Mouse (Mus musculus): Measurements from ENCODE around the gene Abcc5. TPM values are rescaled to one million over a fixed set of nuclear protein-coding genes. Genes with fewer than 3 reads are reported as not detected.

Abcc5 gene
- total RNA-seq, 2 experiments from 2014 or later: 29.2 to 81.0 TPM

DNA sequence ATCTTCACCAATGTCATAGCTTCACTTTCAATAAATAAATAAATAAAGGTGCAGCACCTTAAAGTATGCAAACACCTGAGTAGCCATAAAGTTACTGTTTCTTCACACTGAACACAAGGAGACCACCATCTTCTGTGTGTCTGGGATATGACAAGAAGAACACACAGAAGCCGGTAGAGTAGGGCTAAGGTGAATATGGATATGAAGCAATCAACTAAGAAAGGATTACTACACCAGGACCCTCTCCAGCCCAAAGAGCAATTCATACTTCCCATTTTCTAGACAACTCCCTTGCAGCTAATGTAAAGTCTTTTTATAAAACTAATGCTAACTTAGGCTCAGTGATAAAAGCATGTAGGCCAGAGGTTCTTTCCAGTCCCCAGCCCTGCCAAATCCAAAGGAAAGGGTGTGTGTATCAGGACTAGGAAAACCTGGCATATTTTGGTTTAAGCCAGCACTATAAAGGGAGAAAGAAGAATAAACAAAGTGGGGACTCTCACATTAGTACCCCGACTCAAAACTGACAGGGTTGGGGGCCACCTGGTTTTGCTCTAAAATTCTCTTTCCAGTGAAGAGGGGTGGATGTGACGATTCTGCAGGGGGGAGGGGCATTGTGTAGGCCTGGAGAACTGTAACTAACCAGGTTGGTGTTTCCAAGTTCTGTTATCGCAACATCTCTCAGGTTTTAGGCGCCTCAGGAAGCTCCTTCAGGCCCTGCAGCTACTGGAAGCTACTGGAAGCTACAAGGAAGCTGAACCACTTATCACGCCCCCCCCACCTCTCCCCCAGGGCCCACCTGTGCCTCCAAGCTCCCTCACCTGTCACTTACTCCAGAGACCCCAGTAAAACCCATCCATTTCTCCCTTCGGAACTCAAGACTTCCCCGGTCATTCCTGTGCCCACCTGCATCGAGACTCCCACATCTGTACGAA is 1.2 kb downstream of the Abcc5 start:
- ATAC-seq (replicated peaks; ENCODE audit: low FRiP score, low TSS enrichment, poor library complexity, severe bottlenecking): no peak

DNA sequence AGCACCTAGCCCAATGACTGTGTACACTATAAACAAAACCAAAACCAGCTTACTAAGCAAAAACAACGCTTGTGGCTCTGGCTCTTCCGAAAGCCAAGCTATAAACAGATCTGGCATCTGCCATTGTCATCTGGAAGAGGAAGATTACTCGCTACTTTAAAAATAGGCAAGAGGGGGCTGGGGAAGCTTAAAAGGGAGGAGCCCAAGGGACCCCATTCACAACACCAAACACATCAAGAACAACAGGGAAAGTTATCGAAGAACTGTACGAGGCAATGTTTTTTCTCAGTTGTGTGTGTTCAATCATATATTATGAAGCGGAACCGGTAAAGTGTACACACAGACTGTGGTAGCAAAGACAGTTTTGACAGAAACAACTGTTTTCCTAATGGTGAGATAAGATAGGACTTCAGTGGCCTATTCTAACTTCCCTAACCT is 1.9 kb downstream of the Abcc5 start:
- ATAC-seq (replicated peaks; ENCODE audit: low FRiP score, low TSS enrichment, poor library complexity, severe bottlenecking): peak; percentile 55

DNA sequence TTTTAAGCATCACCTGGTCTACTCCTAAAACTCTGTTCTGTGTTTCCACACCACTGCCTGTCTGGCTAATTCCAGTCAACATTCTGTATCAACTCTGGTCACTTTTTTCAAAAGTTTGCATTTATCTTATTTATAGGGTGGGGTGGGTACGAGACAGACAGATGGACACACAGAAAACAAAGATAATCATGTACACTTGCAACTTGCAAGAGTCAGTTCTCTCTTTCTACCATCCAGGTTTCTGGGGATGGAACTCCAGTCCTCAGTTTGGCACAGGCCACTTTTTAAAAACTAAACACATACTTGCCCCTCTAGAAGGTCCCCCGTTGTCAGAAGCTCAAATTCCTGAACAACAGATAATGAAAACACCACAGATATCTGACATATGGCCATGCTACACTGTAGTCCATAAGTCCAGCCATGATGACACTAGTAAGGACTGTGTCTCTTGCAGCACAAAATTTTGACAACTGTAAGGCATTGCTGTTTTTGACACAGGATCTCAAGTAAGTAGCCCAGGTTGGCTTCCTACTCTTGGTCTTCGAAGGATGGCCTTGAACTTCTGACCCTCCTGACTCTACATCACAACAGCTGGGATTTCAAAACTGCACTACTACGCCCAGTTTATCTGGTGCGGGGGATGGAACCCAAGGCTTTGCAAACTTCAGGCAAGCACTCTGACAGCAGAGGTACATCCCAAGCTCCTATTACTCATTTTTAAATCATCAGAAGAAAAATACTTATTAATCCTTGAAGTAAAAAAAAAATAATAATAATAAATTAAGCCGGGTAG is 3.1 kb downstream of the Abcc5 start:
- 0 out of 2 replicates have a peak, but pooled peaks have one; percentile 9 for ATAC-seq (replicated peaks; ENCODE audit: low FRiP score, low TSS enrichment, poor library complexity, severe bottlenecking)

DNA sequence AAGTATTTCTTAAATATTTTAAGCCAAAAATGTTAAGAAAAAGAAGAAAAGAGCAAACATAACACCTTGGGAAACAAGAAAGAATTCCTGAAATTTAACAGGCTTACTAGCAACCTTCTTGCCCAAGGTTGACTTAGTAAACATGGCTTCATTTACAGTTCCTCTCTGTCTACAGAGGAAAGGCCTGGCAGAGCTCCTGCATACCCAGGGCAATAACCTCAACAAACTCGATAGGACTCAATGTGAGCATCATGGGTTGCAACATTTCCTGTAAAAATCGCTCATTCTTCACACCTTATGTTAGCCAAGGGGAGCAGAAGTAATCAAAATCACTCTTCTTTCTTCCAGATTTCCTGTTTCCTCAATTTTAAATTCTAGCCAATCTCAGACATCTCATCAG is 8.1 kb downstream of the Abcc5 start:
- ATAC-seq (replicated peaks; ENCODE audit: low FRiP score, low TSS enrichment, poor library complexity, severe bottlenecking): no peak

DNA sequence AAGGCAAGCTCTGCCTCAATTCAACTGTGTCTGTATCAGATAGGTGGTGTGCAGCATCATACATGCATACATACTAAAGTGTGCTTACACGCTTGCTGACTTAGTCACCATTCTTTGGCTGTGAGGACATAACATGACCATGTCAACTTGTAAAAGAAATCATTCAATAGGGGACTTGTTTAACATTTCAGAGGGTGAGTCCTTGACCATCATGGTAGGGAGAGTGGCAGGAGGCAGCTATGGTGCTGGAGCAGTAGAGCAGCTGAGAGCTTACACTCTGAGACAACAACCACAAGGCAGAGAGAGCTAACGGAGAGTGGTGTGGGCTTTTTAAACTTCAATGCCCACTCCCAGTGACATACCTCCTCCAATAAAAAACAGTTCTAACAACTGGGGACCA is 9.9 kb downstream of the Abcc5 start:
- no peak for ATAC-seq (replicated peaks; ENCODE audit: low FRiP score, low TSS enrichment, poor library complexity, severe bottlenecking)

DNA sequence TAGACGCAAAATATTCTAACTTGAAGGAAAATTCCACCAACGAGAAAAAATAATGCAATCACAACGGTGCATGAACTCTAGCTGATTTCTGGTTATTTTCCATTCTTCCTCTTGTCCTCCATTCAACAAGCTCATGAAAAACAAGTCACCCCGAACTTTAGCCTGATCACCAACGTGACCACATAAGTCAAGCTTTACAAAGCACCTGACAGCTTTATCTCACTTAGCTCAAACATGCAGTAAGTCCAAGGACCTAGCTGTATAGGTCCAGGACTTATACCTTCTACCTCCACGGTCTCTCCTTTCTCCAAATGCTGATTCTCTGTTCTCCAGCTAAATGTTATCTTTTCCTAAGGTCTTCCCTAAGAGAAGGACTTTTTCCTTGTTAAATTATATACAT is 10.4 kb downstream of the Abcc5 start:
- no peak for ATAC-seq (replicated peaks; ENCODE audit: low FRiP score, low TSS enrichment, poor library complexity, severe bottlenecking)

DNA sequence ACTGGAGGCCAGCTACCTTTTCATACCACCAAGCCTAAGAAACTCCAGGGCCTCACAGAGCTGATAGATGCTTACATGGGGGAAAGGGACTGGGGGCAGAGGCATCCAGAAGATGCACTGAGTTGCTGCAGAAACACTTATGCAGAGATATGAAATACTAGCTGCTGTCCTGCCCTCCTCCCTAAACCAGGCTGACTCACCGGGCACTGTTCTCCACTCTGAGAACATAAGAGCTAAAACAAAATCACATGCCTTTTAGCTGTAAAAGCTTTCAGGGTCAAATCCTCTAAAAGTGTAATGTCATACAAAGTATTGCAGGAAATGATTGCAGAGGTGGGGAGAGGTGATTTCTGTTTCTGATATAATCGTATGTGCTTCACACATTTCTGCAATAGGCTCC is 11.0 kb downstream of the Abcc5 start:
- ATAC-seq (replicated peaks; ENCODE audit: low FRiP score, low TSS enrichment, poor library complexity, severe bottlenecking): no peak

DNA sequence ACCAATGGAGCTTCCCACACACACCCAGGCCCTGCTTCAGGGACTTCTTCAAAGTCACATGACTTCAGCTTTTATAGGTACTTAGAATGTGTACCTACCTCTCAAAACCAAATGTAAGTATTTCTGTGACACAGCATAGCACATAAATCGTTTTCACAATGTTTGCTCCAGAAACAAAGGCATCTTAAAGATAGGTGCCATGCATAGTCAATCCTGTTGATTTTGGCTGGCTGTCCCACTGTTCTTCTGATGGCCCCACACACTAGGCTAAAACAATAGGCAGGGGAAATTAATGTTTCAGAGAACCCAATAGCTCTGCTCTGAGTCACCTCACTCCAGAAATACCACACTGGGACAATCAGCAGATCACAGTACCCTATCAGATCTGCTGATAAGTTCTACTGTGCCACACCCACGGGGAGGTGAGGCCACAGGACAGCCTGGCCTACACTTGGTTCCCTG is 12.3 kb downstream of the Abcc5 start:
- ATAC-seq (replicated peaks; ENCODE audit: low FRiP score, low TSS enrichment, poor library complexity, severe bottlenecking): no peak

DNA sequence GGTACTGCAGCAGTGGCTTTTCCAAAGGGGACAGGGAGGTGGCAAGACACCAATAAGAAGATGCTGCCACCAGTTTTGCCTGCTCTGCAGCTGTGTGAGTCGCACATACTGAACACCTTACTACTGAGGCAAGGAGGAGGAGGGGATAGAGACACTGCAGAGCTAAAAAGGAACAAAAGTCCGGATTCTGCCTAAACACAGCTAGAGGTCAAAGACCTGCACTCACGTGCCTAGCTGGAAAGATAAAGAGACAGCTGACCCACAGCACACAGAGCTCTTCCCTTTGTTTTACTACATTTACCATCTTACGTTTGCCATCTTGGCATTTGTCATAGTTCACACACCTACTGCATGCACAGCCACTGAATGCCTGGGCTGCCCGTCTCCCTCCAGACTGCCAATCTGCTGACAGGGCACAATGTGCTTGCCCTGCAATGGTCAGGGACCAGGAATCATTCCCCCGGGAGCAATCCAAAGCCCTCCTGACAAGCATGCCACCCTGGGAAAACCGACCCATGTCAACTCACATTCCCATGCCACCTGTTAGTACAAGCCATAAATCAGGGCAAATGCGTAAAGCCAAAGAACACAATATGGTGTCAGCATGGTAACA is 14.1 kb downstream of the Abcc5 start:
- no peak for ATAC-seq (replicated peaks; ENCODE audit: low FRiP score, low TSS enrichment, poor library complexity, severe bottlenecking)

DNA sequence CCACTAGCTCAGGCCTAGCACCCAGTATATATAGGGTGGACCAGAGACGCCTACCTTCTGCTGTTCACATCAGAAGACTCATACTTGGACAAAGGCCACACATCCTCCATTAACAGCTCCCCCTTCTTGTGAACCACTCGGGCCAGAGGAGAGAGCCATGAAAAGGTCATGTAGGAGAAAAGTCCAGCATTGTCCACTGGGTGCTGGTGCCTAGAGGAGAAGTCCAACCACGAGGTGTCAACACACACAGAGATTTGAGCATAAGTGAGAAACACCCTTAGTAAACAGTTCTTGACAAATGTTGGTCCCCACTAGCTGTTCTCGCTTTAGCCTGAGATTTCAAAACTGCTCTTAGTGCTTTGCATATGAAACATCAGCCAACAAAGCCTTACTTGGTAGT is 20.9 kb downstream of the Abcc5 start:
- ATAC-seq (replicated peaks; ENCODE audit: low FRiP score, low TSS enrichment, poor library complexity, severe bottlenecking): no peak

DNA sequence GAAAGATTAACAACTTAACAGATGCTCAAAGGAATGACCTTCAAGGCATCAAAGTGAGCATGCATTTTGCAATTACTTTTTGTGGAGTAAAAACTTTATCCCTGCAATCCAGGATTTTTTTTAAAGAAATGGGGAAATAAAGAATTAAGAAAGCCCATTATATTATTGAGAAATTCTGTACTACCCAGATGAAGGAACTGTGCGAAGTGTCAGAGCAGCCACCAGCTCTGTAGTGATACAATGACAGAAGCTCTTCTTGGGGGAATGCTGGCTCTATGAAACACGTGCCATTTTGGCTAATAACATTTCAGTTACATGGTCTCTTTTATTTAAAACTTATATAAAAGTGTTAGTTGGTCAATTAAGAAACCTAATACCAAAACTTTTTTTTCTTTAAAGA is 22.9 kb downstream of the Abcc5 start:
- ATAC-seq (replicated peaks; ENCODE audit: low FRiP score, low TSS enrichment, poor library complexity, severe bottlenecking): no peak

DNA sequence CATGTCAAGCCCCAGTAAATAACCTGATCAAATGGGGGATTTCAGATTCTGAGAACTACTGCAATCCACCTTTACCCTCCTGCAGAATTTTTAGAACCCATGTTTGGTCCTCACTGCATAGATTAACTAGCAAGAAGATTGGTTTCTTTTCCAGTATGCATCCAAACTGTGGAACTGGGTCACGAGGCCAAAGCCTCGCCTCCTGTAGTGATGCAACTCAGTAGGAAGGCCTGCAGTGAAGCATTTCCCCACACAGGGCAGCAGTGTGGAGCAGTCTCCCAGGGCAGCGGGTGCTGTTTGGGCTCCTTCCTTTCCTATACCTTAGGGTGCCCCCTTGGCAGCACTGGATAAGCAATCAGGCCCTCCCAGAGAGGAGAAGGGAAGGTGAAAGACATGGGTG is 24.6 kb downstream of the Abcc5 start:
- no peak for ATAC-seq (replicated peaks; ENCODE audit: low FRiP score, low TSS enrichment, poor library complexity, severe bottlenecking)

DNA sequence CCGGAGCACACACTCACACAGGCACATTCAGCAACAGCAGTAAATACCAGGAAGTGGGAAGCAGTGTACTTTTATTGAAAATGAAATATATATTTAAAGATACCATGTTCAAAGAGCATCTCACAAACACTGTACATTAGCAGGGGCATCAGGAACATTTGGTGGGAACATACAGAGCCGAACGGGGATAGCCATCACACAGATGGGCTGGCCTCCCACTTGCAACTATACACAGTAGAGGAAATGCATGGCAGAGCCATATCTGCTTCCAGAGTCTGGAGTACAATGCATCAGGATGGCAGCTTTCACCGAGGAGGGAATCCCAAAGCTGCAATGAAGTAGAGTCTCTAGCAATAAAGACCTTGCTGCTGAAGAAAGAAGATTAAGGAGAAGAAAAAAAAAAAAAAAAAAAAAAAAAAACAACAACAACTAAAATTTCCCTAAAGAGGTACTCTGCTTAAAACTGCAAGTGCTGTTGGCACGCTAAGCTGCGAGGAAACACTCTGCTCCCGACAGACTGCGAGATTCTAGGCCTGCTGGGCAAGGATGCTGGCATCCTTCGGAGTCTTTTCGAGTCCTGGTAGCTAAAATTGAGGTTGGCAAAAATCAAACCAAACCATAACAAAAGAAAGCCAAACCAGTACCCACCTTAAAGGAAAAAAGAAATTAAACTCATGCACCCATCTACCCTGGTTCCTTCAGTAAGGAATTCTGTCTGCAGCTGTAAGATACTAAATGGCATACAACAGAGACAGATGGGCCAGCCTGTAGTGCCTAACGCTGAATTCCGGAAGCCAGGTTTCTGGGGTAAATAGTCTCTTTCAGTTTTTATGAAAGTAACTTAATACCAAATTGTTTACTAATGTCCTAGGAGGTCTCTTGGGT is 25.2 kb downstream of the Abcc5 start:
- no peak for ATAC-seq (replicated peaks; ENCODE audit: low FRiP score, low TSS enrichment, poor library complexity, severe bottlenecking)

DNA sequence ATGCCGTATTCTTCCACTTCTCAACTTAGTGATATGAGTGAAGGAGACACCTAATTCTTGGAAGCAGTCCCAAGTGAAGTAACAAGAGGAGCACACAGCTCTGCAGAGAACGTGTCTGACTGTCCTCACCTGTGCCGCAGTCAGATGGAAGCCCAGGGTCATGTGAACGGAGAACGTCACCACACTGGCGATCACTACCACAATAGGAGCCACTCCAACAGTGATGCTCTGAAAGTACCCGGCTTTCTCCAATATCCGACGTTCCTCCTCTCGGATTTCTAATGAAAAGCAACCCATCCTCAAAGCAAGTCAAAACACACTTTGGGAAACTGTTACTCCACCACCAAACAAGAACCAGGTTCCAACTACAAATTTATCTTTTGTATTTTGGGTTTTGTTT is 29.3 kb downstream of the Abcc5 start:
- no peak for ATAC-seq (replicated peaks; ENCODE audit: low FRiP score, low TSS enrichment, poor library complexity, severe bottlenecking)

DNA sequence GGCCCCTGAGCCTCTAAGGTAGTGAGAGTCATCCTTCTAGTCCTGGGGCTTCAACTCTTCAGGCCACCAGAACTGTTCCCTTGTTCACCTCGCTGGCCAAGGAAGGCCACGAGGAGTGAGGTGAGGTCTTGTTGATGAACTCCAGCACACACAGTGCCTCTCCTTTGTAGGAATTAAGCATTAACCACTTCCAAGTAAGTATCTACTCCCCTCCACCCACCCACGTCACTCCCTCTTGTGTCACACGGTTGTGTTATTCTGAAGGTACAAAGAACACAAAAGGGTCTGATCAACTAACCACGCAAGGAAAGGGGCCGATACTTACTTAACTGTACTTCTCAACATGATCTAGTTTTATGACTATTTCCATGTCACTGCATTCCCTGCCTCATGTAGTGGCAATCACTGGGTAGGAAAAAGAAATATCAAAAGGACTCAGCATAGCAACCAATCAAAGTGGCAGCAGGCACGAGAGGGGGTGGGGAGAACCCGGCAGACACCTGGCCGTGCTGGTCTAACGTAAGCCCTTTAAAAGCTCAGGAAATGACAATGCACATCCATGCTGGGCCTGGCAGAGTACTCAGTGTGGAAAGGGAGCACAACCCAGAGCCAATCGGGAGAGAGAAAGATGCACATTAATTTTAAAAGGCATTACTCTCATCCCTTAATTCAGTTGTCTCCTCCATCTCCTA is 30.8 kb downstream of the Abcc5 start:
- ATAC-seq (replicated peaks; ENCODE audit: low FRiP score, low TSS enrichment, poor library complexity, severe bottlenecking): no peak

DNA sequence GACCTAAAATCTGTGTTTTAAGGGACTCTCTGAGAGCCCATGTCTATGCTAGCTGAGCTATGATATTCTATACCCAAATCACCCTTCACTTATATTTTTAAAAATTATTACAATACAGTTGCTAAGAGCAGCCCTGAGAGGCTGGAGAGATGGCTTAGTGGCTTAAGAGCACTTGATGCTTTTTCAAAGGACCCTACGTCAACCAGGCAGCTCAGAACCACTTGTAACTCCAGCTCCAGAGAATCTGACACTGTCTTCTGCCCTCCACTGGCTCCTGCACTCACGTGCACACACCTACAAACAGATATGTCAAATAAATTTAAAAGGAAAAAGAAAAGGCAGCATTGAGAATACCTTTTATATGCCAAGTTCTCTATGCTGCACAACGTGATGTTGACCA is 34.4 kb downstream of the Abcc5 start:
- no peak for ATAC-seq (replicated peaks; ENCODE audit: low FRiP score, low TSS enrichment, poor library complexity, severe bottlenecking)

DNA sequence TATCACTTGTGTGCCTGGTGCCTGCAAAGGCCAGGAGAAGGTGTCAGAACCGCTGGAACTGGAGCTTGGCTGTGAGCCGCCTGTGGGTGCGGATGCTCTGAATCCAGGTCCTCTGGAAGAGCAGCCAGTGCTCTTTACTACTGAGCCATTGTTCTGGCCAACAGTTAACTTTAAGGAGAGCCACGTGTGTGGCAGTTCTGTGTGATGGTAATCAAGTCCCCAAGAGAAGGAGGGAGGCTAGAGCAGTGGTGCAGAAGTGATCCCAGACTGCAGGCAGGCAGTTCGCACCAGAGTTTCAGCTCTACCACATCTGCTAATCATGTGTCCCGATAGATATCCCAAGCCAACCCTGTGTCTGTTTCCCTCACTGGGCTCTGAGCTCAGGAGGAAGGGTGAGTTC is 36.0 kb downstream of the Abcc5 start:
- no peak for ATAC-seq (replicated peaks; ENCODE audit: low FRiP score, low TSS enrichment, poor library complexity, severe bottlenecking)

DNA sequence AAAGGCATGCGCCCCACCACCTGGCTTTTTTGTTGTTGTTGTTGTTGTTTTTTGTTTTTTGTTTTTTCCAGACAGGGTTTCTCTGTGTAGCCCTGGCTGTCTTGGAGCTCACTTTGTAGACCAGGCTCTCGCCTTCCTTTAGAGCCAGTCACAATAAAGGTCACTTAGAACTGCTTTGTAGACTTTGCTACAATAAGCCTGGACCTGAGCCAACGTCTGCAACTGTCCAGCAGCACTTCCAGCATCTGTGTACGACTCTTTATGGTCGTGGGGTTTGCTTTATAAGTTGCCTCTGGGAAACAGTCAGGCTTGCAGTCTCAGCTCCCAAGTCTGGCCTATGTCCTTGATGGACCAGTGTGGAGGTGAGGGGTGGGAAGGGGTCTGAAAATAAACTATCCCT is 45.2 kb downstream of the Abcc5 start:
- ATAC-seq (replicated peaks; ENCODE audit: low FRiP score, low TSS enrichment, poor library complexity, severe bottlenecking): no peak

DNA sequence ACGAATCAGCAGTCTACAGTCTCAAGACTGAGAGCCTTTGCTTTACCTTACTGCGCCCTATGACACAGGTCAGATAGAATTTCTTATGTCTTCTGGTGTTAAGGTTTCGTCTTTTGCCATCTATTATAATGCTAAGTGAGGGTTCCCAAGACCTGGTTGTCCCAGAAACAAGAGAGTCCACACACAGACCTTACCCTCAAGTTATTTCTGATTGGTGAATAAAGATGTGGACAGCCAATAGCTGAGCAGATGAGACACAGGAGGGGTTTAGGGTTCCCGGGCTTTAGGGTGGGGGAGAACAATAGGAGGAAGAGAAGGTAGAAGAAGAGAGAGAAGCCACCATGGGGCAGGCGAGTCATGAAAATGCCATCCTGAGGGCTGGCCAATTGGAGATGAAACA is 50.9 kb downstream of the Abcc5 start:
- no peak for ATAC-seq (replicated peaks; ENCODE audit: low FRiP score, low TSS enrichment, poor library complexity, severe bottlenecking)

Measured in megakaryocyte-erythroid progenitor cell, adult 5-6 weeks (primary cell).